Mouse (Mus musculus) CH12.LX (cell line): ENCODE measurements at regions not wholly inside any gene's neighbourhood (a gene's known extent, or its start where the extent isn't known, plus 50 kb on each side); places are given as distances from the start of the nearest gene placed in this dataset.

ENCODE experiments used
- BHLHE40 ChIP-seq: IDR thresholded peaks from 2 replicates; pipeline ENCODE4 v1.6.1; 2011; ENCODE audit warnings: mild to moderate bottlenecking, low read depth, low read length, improper control_type of control experiment
- CTCF ChIP-seq, 2 experiments: IDR thresholded peaks in 1 of 2; conservative IDR thresholded peaks in 1 of 2; 2 replicates each; pipeline ENCODE4 v1.5.1; 2011 to 2012; ENCODE audit warnings: low read depth in 2 of 2, low read length in 2 of 2, improper control_type of control experiment in 1 of 2, inconsistent platforms in 1 of 2, mild to moderate bottlenecking in 1 of 2, moderate library complexity in 1 of 2
- IRF4 ChIP-seq: IDR thresholded peaks from 2 replicates; pipeline ENCODE4 v1.6.1; 2014; ENCODE audit warnings: low read depth, mild to moderate bottlenecking, inconsistent platforms, low read length, improper control_type of control experiment
- KAT2A ChIP-seq: IDR thresholded peaks from 2 replicates; pipeline ENCODE4 v1.6.1; 2012; ENCODE audit warnings: low read length, improper control_type of control experiment, inconsistent platforms; ENCODE audit not compliant: insufficient replicate concordance
- MAFK ChIP-seq: IDR thresholded peaks from 2 replicates; pipeline ENCODE4 v1.6.1; 2011; ENCODE audit warnings: low read length, improper control_type of control experiment; ENCODE audit not compliant: insufficient replicate concordance
- RCOR1 ChIP-seq: conservative IDR thresholded peaks from 2 replicates; pipeline ENCODE4 v1.6.1; 2012; ENCODE audit warnings: low read depth, mild to moderate bottlenecking, inconsistent platforms, low read length, improper control_type of control experiment
- ZMIZ1 ChIP-seq: IDR thresholded peaks from 2 replicates; pipeline ENCODE4 v1.6.1; 2012; ENCODE audit warnings: low read depth, mild to moderate bottlenecking, inconsistent platforms, low read length, improper control_type of control experiment

- TF ChIP-seq IRF4 (no peak), CTCF (conservative IDR thresholded peaks at IDR 0.05 in 1 of 2, IDR thresholded peaks at IDR 0.05 in 1 of 2; ENCODE audit: low read depth in 2 of 2, low read length in 2 of 2) (no peak), ZMIZ1 (no peak), MAFK (no peak), KAT2A (no peak), RCOR1 (no peak), BHLHE40 (no peak)
These were observed 70.3 kb downstream of the Gm11146 start for GRCm38 (mm10) chr16:77531596-77531995.
